Mouse (Mus musculus) spleen, adult 18-20 months (tissue): ENCODE measurements around the gene Poln.

Source experiments
- DNase-seq, 2 experiments: peaks; one replicate each; pipeline ENCODE4 v3.0.0; 2022; ENCODE audit warnings: mixed read lengths in 2 of 2

Gene Poln

GRCm38 (mm10) chr5:34168950-34169891, at the start of gene Poln, which contains the start of gene Haus3:
TSS of gene Poln (minus strand) at chr5:34169448.
TSS of gene Haus3 (minus strand) at chr5:34169527.
- DNase-seq: peak; percentile 93 to 95

- no peak for DNase-seq
Measured at GRCm38 (mm10) chr5:34218672-34219071, 49.4 kb upstream of the Poln start.

GRCm38 (mm10) chr5:34217756-34218155, 48.5 kb upstream of the Poln start:
- DNase-seq: no peak

GRCm38 (mm10) chr5:34216025-34216424, 46.8 kb upstream of the Poln start:
- no peak for DNase-seq

- DNase-seq: no peak
Measured at GRCm38 (mm10) chr5:34213659-34214058, 44.4 kb upstream of the Poln start.

- peak; percentile 54 to 73 for DNase-seq
Measured at GRCm38 (mm10) chr5:34210279-34210678, 41.0 kb upstream of the Poln start.

GRCm38 (mm10) chr5:34207503-34207902, 38.3 kb upstream of the Poln start:
- no peak for DNase-seq

- DNase-seq: no peak
Measured at GRCm38 (mm10) chr5:34205788-34206187, 36.5 kb upstream of the Poln start.

- DNase-seq: no peak
Measured at GRCm38 (mm10) chr5:34204911-34205310, 35.7 kb upstream of the Poln start.

- DNase-seq: no peak
Measured at GRCm38 (mm10) chr5:34202006-34202405, 32.8 kb upstream of the Poln start.

GRCm38 (mm10) chr5:34201396-34201795, 32.1 kb upstream of the Poln start:
- DNase-seq: no peak

GRCm38 (mm10) chr5:34198615-34199014, 29.4 kb upstream of the Poln start:
- no peak for DNase-seq

- no peak for DNase-seq
Measured at GRCm38 (mm10) chr5:34197243-34197642, 28.0 kb upstream of the Poln start.

- DNase-seq: peak; percentile 49 to 55
Measured at GRCm38 (mm10) chr5:34196423-34196822, 27.2 kb upstream of the Poln start.

GRCm38 (mm10) chr5:34195786-34196185, 26.5 kb upstream of the Poln start:
- DNase-seq: no peak

- DNase-seq: no peak
Measured at GRCm38 (mm10) chr5:34194975-34195662, 25.9 kb upstream of the Poln start.

- no peak for DNase-seq
Measured at GRCm38 (mm10) chr5:34194426-34194825, 25.2 kb upstream of the Poln start.

GRCm38 (mm10) chr5:34191843-34192242, 22.6 kb upstream of the Poln start:
- DNase-seq: peak in 1 of 2 experiments; percentile 43

GRCm38 (mm10) chr5:34191021-34191420, 21.8 kb upstream of the Poln start:
- DNase-seq: no peak

- DNase-seq: no peak
Measured at GRCm38 (mm10) chr5:34189521-34189920, 20.3 kb upstream of the Poln start.

GRCm38 (mm10) chr5:34188856-34189255, 19.6 kb upstream of the Poln start:
- peak in 1 of 2 experiments; percentile 39 for DNase-seq

- DNase-seq: peak; percentile 94 to 96
Measured at GRCm38 (mm10) chr5:34187601-34188316, 18.5 kb upstream of the Poln start, which contains the start of gene Mxd4. TSS of gene Mxd4 (minus strand) at chr5:34187720.

GRCm38 (mm10) chr5:34186961-34187391, 17.7 kb upstream of the Poln start:
- peak; percentile 39 to 57 for DNase-seq
